Mouse (Mus musculus): ENCODE data around the gene Gm5965. TPM values are rescaled to one million over a fixed set of nuclear protein-coding genes. Genes with fewer than 3 reads are reported as not detected.
A peak's percentile ranks its signal among the peaks of the same experiment; 100 is the strongest.
"Not testable (repeated sequence)": the region's sequence is repeated elsewhere in the genome, so short reads cannot be mapped to it uniquely, and the experiment has no call there.

Gene Gm5965
- not detected in 2 replicates for polyA plus RNA-seq (2012; rRNA removed)

- no peak for DNase-seq (ENCODE audit: low read depth)
Measured at GRCm38 (mm10) chr16:88777596-88777995, at the start of gene Gm5965. TSS of gene Gm5965 (plus strand) at chr16:88777896.

GRCm38 (mm10) chr16:88728812-88729275, 48.9 kb upstream of the Gm5965 start, which contains the start of gene Krtap13-1:
TSS of gene Krtap13-1 (plus strand) at chr16:88728862.
- DNase-seq (ENCODE audit: low read depth), result no peak

GRCm38 (mm10) chr16:88735391-88735790, 42.3 kb upstream of the Gm5965 start:
- DNase-seq (ENCODE audit: low read depth), result no peak

- peak; percentile 65 for DNase-seq (ENCODE audit: low read depth)
Measured at GRCm38 (mm10) chr16:88744750-88745340, 32.9 kb upstream of the Gm5965 start.

- DNase-seq (ENCODE audit: low read depth), result no peak
Measured at GRCm38 (mm10) chr16:88747943-88748342, 29.8 kb upstream of the Gm5965 start.

GRCm38 (mm10) chr16:88751535-88751934, 26.2 kb upstream of the Gm5965 start, which contains the start of gene Krtap13:
TSS of gene Krtap13 (minus strand) at chr16:88751635.
- not testable (repeated sequence) for DNase-seq (ENCODE audit: low read depth)

- DNase-seq (ENCODE audit: low read depth), result not testable (repeated sequence)
Measured at GRCm38 (mm10) chr16:88758547-88758946, 19.1 kb upstream of the Gm5965 start, which contains the start of gene 2310034C09Rik. TSS of gene 2310034C09Rik (plus strand) at chr16:88758847.

- no peak for DNase-seq (ENCODE audit: low read depth)
Measured at GRCm38 (mm10) chr16:88774106-88774505, 3.6 kb upstream of the Gm5965 start, which contains the start of gene 2310057N15Rik. TSS of gene 2310057N15Rik (minus strand) at chr16:88774206.

- DNase-seq (ENCODE audit: low read depth), result no peak
Measured at GRCm38 (mm10) chr16:88786786-88787185, 9.1 kb downstream of the Gm5965 start.

- no peak for DNase-seq (ENCODE audit: low read depth)
Measured at GRCm38 (mm10) chr16:88811827-88812226, 34.1 kb downstream of the Gm5965 start, which contains the start of gene Gm20741. TSS of gene Gm20741 (minus strand) at chr16:88812220.

GRCm38 (mm10) chr16:88820066-88820465, 42.4 kb downstream of the Gm5965 start, which contains the start of gene Krtap15:
TSS of gene Krtap15 (plus strand) at chr16:88820215.
- no peak for DNase-seq (ENCODE audit: low read depth)

- DNase-seq (ENCODE audit: low read depth), result no peak
Measured at GRCm38 (mm10) chr16:88823736-88824135, 46.0 kb downstream of the Gm5965 start.

- no peak for DNase-seq (ENCODE audit: low read depth)
Measured at GRCm38 (mm10) chr16:88826095-88826652, 48.5 kb downstream of the Gm5965 start, which contains the start of gene Krtap14. TSS of gene Krtap14 (minus strand) at chr16:88826145.

- DNase-seq (ENCODE audit: low read depth), result no peak
Measured at GRCm38 (mm10) chr16:88826978-88827377, 49.3 kb downstream of the Gm5965 start.

Other genes with a start within 250 kb of the Gm5965 start
- gene Cldn8, start 214.7 kb upstream of the Gm5965 start, polyA plus RNA-seq (2012; rRNA removed), result 40.6 and 42.3 TPM in 2 replicates
- gene Krtap24-1, start 165.6 kb upstream of the Gm5965 start, polyA plus RNA-seq (2012; rRNA removed), result not detected in 2 replicates
- not detected in 2 replicates for gene 2310079G19Rik, start 150.2 kb upstream of the Gm5965 start, polyA plus RNA-seq (2012; rRNA removed)
- not detected in 2 replicates for gene Krtap26-1, start 130.1 kb upstream of the Gm5965 start, polyA plus RNA-seq (2012; rRNA removed)
- gene Krtap27-1, start 106.2 kb upstream of the Gm5965 start, polyA plus RNA-seq (2012; rRNA removed), result not detected in 2 replicates
- not detected in 2 replicates for gene 2310061N02Rik, start 69.9 kb upstream of the Gm5965 start, polyA plus RNA-seq (2012; rRNA removed)
- not detected in 2 replicates for gene Krtap13-1, start 49.0 kb upstream of the Gm5965 start, polyA plus RNA-seq (2012; rRNA removed)
- not detected in 2 replicates for gene Krtap13, start 26.3 kb upstream of the Gm5965 start, polyA plus RNA-seq (2012; rRNA removed)
- gene 2310034C09Rik, start 19.0 kb upstream of the Gm5965 start, polyA plus RNA-seq (2012; rRNA removed), result not detected in 2 replicates
- not detected in 2 replicates for gene 2310057N15Rik, start 3.7 kb upstream of the Gm5965 start, polyA plus RNA-seq (2012; rRNA removed)
- gene Gm20741, start 34.3 kb downstream of the Gm5965 start, polyA plus RNA-seq (2012; rRNA removed), result not detected in 2 replicates
- not detected in 2 replicates for gene Krtap15, start 42.3 kb downstream of the Gm5965 start, polyA plus RNA-seq (2012; rRNA removed)
- gene Krtap14, start 48.2 kb downstream of the Gm5965 start, polyA plus RNA-seq (2012; rRNA removed), result not detected in 2 replicates
- gene Krtap19-1, start 91.5 kb downstream of the Gm5965 start, polyA plus RNA-seq (2012; rRNA removed), result not detected in 2 replicates
- gene Krtap19-2, start 96.4 kb downstream of the Gm5965 start, polyA plus RNA-seq (2012; rRNA removed), result not detected in 2 replicates
- not detected in 2 replicates for gene Krtap19-3, start 100.1 kb downstream of the Gm5965 start, polyA plus RNA-seq (2012; rRNA removed)
- gene Krtap19-4, start 107.2 kb downstream of the Gm5965 start, polyA plus RNA-seq (2012; rRNA removed), result not detected in 2 replicates
- gene Krtap19-5, start 118.6 kb downstream of the Gm5965 start, polyA plus RNA-seq (2012; rRNA removed), result not detected in 2 replicates
- gene Krtap19-9b, start 154.4 kb downstream of the Gm5965 start, polyA plus RNA-seq (2012; rRNA removed), result not detected in 2 replicates
- gene Krtap16-3, start 185.0 kb downstream of the Gm5965 start, polyA plus RNA-seq (2012; rRNA removed), result not detected in 2 replicates
- gene Krtap22-2, start 232.9 kb downstream of the Gm5965 start, polyA plus RNA-seq (2012; rRNA removed), result not detected in 2 replicates
- not detected in 2 replicates for gene Gm10229, start 237.4 kb downstream of the Gm5965 start, polyA plus RNA-seq (2012; rRNA removed)

Data from gonadal fat pad, adult 2 months (tissue).